Mouse (Mus musculus) midbrain, embryonic 13.5 days (tissue): ENCODE results near the gene Slc23a2. TPM values are rescaled to one million over a fixed set of nuclear protein-coding genes. Genes with fewer than 3 reads are reported as not detected.
A peak's percentile ranks its signal among the peaks of the same experiment; 100 is the strongest.

Experiments used
- ATAC-seq: fragments of 200-750 bp; cut with Nextera tagmentation; 2 replicates; pipeline ENCODE4 v1.8.0; 2017; ENCODE audit warnings: mild to moderate bottlenecking, moderate TSS enrichment, moderate library complexity
- H3K27ac ChIP-seq: fragments of 300-500 bp; sonication (generic); 2 replicates; pipeline ENCODE4 v1.5.1; 2015; ENCODE audit warnings: inconsistent platforms, mild to moderate bottlenecking, moderate library complexity
- H3K27me3 ChIP-seq: fragments of 300-500 bp; sonication (generic); 2 replicates; pipeline ENCODE4 v1.6.1; 2015; ENCODE audit warnings: mild to moderate bottlenecking, inconsistent platforms
- H3K36me3 ChIP-seq: fragments of 300-500 bp; sonication (generic); 2 replicates; pipeline ENCODE4 v1.6.1; 2015; ENCODE audit warnings: mild to moderate bottlenecking, inconsistent platforms
- H3K4me1 ChIP-seq: fragments of 300-500 bp; sonication (generic); replicated peaks from 2 replicates; pipeline ENCODE4 v1.6.1; 2015; ENCODE audit warnings: inconsistent platforms
- H3K4me2 ChIP-seq: fragments of 300-500 bp; sonication (generic); replicated peaks from 2 replicates; pipeline ENCODE4 v1.6.1; 2015; ENCODE audit warnings: moderate library complexity, mild to moderate bottlenecking, inconsistent platforms
- H3K4me3 ChIP-seq: fragments of 300-500 bp; sonication (generic); replicated peaks from 2 replicates; pipeline ENCODE4 v1.5.1; 2015; ENCODE audit warnings: mild to moderate bottlenecking, inconsistent platforms
- H3K9ac ChIP-seq: fragments of 300-500 bp; sonication (generic); replicated peaks from 2 replicates; pipeline ENCODE4 v1.6.1; 2015; ENCODE audit warnings: mild to moderate bottlenecking, inconsistent platforms
- H3K9me3 ChIP-seq: fragments of 300-500 bp; sonication (generic); 2 replicates; pipeline ENCODE4 v1.6.1; 2016; ENCODE audit warnings: mild to moderate bottlenecking, inconsistent platforms
- WGBS: fragments of 180-500 bp; shearing (Covaris S2); methylation state at CpG from one replicate; pipeline ENCODE4 v1.1.7; 2015; 5-methylcytosine and 5-hydroxymethylcytosine counted together
- polyA plus RNA-seq: library from polyadenylated mRNA; unstranded; fragments of >200 nt; fragmentation: Nextera tagmentation; extraction: Ambion mirVana; gene quantifications from 2 replicates; pipeline ENCODE4 v1.2.1, GENCODE M21; 2015

The Slc23a2 gene
- polyA plus RNA-seq, 1 experiment from 2014 or later: 19.8 TPM

DNA sequence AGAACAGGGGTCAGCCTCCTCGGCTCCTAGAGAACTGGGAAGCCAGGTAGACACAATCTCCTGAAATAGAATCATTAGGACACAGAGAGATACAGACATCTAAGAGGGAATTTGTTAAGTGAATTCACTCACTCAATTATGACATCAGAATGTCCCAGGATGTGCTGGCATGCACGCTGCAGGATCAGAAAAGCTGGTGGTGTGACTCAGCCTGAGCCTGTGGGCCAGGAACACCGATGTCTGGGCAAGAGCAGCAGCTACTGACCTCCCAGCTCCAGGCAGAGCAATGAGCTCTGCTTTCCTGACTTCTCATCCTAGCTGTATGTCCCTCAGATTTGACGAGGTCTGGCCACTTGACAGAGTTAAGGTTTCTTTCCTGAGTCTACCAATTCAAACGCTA, 7.8 kb upstream of the Slc23a2 start:
- no peak overlapping the region for H3K4me2 ChIP-seq
- no peaks in the 10 kb centered on the region for H3K4me1 ChIP-seq
- H3K9ac ChIP-seq: no peak overlapping the region
- peaks cover under 1% of the 10 kb centered on the region; the same call in 1 of the 2 replicates for H3K27me3 ChIP-seq
- 59% methylated on average over 5 of the region's 5 CpGs for WGBS
- H3K36me3 ChIP-seq: no peaks in the 10 kb centered on the region
- no peak overlapping the region for H3K4me3 ChIP-seq
- no peak overlapping the region for H3K27ac ChIP-seq
- ATAC-seq: no peak
- no peaks in the 10 kb centered on the region for H3K9me3 ChIP-seq

DNA sequence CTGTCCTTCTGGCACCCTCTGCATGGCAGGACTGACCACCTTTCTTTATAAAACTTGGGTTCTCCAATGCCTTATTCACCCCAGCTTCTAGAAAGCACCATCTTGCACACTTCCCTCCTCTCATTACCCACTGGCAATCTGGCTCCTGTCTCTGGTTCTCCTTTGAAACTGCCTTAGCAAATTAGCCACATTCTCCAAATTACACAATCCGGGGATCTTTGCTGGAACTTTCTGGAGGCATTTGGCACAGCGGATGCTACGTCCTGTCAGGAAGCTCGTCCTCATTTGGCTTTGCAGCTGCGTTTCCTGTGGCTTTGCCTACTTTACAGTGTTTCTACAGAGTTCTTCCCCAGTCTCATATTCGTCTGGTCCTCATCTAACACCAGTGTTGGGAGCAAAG, 6.7 kb upstream of the Slc23a2 start:
- H3K4me2 ChIP-seq: no peak overlapping the region
- 89% methylated on average over 6 of the region's 6 CpGs for WGBS
- H3K27ac ChIP-seq: no peak overlapping the region
- H3K9me3 ChIP-seq: no peaks in the 10 kb centered on the region
- H3K4me3 ChIP-seq: no peak overlapping the region
- no peak overlapping the region for H3K9ac ChIP-seq
- no peaks in the 10 kb centered on the region for H3K36me3 ChIP-seq
- peaks cover 9% of the 10 kb centered on the region for H3K27me3 ChIP-seq
- no peaks in the 10 kb centered on the region for H3K4me1 ChIP-seq
- ATAC-seq: no peak

DNA sequence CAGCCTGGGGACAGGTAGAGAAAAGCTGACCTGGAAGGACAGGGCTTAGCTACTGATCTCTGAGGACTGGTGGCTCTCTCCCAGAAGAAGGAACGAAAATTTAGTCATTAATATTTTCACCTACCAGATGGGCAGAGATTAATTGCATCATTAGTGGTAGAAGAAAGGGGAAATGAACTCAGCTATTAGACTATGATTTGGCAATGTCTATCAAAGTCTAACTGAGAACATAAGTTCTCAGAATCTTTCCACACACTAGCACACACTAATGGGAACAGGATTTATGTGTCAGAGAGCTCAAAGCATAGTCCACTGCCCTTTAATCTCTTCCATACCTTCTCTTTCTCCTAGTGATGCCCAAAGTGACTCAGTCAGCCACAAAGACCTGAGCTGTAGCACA, 6.0 kb upstream of the Slc23a2 start:
- no peak overlapping the region for H3K9ac ChIP-seq
- no peak overlapping the region for H3K4me2 ChIP-seq
- ATAC-seq: no peak
- peaks cover 12% of the 10 kb centered on the region for H3K27me3 ChIP-seq
- 76% methylated on average over 1 of the region's 1 CpGs for WGBS
- no peak overlapping the region for H3K4me3 ChIP-seq
- H3K4me1 ChIP-seq: 0 out of 2 replicates have a peak, but pooled peaks cover under 1% of the 10 kb centered on the region
- no peaks in the 10 kb centered on the region for H3K9me3 ChIP-seq
- H3K36me3 ChIP-seq: no peaks in the 10 kb centered on the region
- no peak overlapping the region for H3K27ac ChIP-seq

DNA sequence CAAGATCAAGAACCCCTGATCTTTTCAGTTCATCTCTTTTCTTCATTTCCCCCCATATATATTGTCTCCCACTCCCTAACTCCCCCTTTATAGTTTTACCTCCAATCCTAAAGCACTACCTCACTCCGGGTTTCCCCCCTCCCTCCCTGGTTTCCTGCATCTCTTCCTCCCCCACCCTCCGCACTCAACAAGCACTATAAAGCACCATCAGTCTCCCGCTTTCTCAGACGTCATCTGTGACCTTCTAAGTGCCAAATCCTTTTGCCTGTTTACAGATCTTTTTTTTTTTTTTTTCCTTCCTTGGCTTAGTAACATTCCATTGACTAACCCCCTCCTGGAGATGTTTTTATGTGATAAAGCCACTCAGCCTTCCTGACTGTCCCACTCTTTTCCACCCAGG, 1.6 kb upstream of the Slc23a2 start:
- no peak for ATAC-seq
- H3K9me3 ChIP-seq: no peaks in the 10 kb centered on the region
- WGBS: 38% methylated on average over 4 of the region's 4 CpGs
- 0 out of 2 replicates have a peak, but pooled peaks cover 2% of the 10 kb centered on the region for H3K36me3 ChIP-seq
- H3K4me1 ChIP-seq: peaks cover 18% of the 10 kb centered on the region
- H3K27ac ChIP-seq: no peak overlapping the region
- H3K27me3 ChIP-seq: peaks cover 12% of the 10 kb centered on the region
- no peak overlapping the region for H3K4me3 ChIP-seq
- H3K4me2 ChIP-seq: no peak overlapping the region
- no peak overlapping the region for H3K9ac ChIP-seq

DNA sequence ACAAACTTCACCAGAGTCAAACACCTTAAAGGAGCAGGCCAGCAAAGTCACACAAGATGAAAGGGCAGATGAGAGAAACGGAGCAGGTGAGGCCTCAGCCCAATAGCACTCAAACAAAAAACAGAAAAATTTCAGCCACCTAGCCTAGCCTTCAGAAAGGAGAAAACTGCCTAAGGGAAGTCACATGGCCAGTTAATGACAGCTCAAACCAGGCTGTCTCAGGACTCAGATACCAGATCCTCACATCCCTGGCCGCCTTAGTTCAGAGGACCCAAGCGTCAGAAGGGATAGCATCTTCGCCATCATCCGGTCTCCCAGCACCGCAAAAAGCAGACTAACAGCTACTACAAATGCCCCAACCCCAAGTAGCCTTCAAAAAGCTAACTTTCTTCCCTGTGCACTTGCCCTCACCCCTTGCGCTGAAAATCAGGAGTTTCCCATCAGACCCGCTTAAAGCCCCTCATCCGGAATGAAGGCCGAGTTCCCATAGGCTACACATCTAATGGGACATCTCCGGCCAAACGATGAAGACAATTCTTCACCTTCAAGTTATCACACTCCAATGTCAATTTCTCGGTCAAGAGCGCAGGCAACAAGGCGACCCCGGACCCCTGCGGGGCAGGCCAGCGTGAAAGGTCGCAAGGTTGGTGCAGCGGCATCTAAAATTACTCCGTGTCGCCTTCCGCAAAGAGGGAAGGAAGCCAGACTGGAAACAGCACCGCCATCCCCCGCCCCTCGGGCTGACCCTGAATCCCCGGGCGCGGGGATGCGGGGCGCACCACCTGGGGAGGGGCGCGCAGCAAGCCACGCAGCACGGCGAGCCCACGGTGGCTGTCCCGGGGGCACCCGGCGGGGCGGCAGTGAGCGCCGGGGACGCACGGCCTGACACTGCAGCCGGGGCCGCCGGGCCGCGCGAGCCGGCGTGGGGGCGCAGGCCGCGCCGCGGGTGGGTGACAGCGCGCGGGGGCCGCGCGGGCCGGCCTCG, 673 bp downstream of the Slc23a2 start:
- ATAC-seq: peak; percentile 69
- H3K9ac ChIP-seq: peak overlapping the region; percentile 94
- WGBS: 3% methylated on average over 66 of the region's 66 CpGs

DNA sequence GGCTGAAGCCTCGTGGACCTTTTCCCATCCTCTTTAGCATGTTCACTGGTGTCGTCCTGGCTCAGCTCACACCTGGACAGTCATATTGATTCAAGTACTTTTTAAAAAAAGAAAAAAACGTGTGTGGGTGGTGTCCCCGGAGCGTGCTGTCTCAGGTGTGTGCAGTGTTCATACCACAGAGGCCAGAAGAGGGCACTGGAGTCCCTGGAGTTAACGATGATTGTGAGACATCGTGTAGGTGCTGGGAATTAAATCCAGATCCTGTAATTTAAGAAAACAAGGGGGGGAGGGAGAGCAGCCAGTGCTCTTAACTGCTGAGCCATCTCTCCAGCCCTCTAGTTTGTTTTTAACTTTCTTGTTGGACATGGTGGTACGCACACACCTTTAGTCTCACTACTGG, 2.3 kb downstream of the Slc23a2 start:
- WGBS: 91% methylated on average over 8 of the region's 8 CpGs

More for the DNA sequence above, 673 bp downstream of the Slc23a2 start:
- no peaks in the 10 kb centered on the region for H3K9me3 ChIP-seq
- H3K4me2 ChIP-seq: peak overlapping the region; percentile 88
- H3K4me3 ChIP-seq: peak overlapping the region; percentile 82
- H3K27me3 ChIP-seq: peaks cover 12% of the 10 kb centered on the region
- peak overlapping the region; percentile 80 for H3K27ac ChIP-seq
- H3K36me3 ChIP-seq: 0 out of 2 replicates have a peak, but pooled peaks cover 2% of the 10 kb centered on the region
- peaks cover 18% of the 10 kb centered on the region for H3K4me1 ChIP-seq

DNA sequence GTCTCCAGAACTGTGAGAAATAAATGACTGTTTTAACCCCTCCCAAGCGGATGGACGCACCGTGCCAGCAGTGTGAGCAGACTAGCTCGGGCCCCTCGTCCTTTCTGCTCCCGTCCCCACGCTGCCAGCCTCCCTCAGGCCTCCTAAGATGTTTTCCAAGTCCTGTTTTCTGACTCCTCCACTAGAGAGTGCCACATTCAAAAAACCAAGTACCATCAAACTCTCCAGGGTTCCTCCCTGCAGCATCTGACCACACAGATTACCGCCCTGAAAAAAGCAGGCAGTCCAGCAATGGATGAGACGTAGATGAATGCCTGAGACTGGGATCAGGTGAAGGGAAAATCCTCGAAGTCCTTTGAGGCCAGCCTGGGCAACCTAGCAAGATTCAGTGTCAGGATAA, 4.4 kb downstream of the Slc23a2 start:
- WGBS: 81% methylated on average over 10 of the region's 10 CpGs

More for the DNA sequence above, 2.3 kb downstream of the Slc23a2 start:
- Histone ChIP-seq H3K27me3 (peaks cover 11% of the 10 kb centered on the region), H3K36me3 (0 out of 2 replicates have a peak, but pooled peaks cover 2% of the 10 kb centered on the region), H3K27ac (no peak overlapping the region), H3K4me2 (no peak overlapping the region), H3K9me3 (no peaks in the 10 kb centered on the region), H3K9ac (no peak overlapping the region), H3K4me1 (peaks cover 18% of the 10 kb centered on the region), H3K4me3 (no peak overlapping the region)
- no peak for ATAC-seq

DNA sequence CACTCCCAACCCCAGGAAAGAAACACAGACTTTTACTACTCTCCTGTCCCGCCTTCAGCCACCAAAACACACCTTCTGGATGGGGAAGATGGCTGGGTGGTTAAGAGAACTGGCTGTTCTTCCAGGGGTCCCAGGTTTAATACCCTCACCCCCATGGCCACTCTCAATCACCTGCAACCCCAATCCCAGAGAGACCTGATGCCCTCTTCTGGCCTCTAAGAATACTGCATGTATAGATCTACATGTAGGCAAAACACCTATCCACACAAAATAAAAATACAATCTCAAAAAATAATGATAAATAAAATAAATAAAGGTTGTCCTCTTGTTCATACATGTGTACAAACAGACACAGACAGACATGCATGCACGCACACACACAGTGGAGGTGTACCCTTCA, 5.8 kb downstream of the Slc23a2 start:
- WGBS: 92% methylated on average over 2 of the region's 2 CpGs
- Histone ChIP-seq H3K27me3 (no peaks in the 10 kb centered on the region), H3K4me3 (no peak overlapping the region), H3K4me1 (peaks cover 16% of the 10 kb centered on the region), H3K27ac (no peak overlapping the region), H3K9ac (no peak overlapping the region), H3K9me3 (no peaks in the 10 kb centered on the region), H3K4me2 (no peak overlapping the region), H3K36me3 (0 out of 2 replicates have a peak, but pooled peaks cover 2% of the 10 kb centered on the region)
- ATAC-seq: no peak

More for the DNA sequence above, 4.4 kb downstream of the Slc23a2 start:
- Histone ChIP-seq H3K27ac (no peak overlapping the region), H3K4me2 (no peak overlapping the region), H3K4me3 (no peak overlapping the region), H3K4me1 (peaks cover 14% of the 10 kb centered on the region), H3K27me3 (no peaks in the 10 kb centered on the region), H3K9ac (no peak overlapping the region), H3K9me3 (no peaks in the 10 kb centered on the region), H3K36me3 (0 out of 2 replicates have a peak, but pooled peaks cover 2% of the 10 kb centered on the region)
- no peak for ATAC-seq

DNA sequence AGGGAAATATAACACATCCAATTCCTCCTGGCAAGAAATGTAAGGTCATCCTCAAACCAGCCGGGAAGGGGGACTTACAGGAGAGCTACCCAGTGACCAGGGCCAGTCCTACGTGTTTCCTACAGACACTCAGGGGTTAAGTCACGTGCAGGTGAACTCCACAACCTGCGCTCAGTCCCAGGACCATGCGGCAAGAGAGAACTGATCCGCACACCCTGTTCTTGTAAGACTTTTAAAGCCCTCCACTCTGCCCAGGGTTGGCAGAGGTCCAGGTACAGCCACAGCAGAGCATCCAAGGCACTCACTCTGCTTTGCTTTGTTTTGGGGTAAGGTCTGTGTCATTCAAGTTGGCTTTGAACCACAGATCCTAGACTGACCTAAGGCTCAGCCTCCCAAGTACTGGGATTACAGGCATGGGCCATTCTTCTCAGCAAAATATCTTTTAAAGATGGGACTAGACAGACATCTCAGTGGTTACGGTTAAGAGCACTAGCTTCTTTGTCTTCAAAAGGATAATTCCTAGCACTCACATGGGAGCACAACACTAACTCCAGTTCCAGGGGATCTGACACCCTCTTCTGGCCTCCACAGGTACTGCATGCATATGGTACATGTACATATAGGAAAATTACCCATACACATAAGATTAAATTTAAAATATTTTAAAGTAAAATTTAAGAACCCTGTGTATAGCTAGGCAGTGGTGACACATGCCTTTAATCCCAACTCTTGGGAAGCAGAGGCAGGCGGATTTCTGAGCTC, 8.9 kb downstream of the Slc23a2 start:
- Histone ChIP-seq H3K27me3 (no peaks in the 10 kb centered on the region), H3K4me2 (no peak overlapping the region), H3K9ac (no peak overlapping the region), H3K27ac (no peak overlapping the region), H3K4me3 (no peak overlapping the region), H3K9me3 (no peaks in the 10 kb centered on the region), H3K4me1 (peaks cover 25% of the 10 kb centered on the region), H3K36me3 (no peaks in the 10 kb centered on the region)
- 90% methylated on average over 8 of the region's 8 CpGs for WGBS
- ATAC-seq: no peak

DNA sequence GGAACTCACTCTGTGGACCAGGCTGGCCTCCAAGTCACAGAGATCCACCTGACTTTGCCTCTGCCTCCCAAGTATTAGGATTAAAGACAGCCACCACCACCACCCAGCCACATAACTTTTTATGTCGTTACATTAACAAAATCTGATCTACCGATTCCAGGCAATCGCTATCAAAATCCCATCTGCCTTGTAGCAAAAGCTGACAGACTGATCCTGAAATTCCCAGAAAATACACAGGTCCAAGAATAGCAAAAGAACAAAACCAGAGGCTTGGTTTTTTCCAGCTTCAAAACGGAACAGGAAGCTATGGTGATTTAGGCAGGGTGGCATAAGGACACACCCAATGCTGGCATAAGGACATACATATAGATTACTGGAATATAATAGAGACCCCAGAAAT, 10.2 kb downstream of the Slc23a2 start:
- no peak overlapping the region for H3K4me3 ChIP-seq
- no peaks in the 10 kb centered on the region for H3K36me3 ChIP-seq
- no peak overlapping the region for H3K9ac ChIP-seq
- peaks cover 25% of the 10 kb centered on the region for H3K4me1 ChIP-seq
- no peaks in the 10 kb centered on the region for H3K9me3 ChIP-seq
- H3K27me3 ChIP-seq: no peaks in the 10 kb centered on the region
- no peak for ATAC-seq
- WGBS: 90% methylated on average over 4 of the region's 4 CpGs
- no peak overlapping the region for H3K4me2 ChIP-seq
- H3K27ac ChIP-seq: no peak overlapping the region

DNA sequence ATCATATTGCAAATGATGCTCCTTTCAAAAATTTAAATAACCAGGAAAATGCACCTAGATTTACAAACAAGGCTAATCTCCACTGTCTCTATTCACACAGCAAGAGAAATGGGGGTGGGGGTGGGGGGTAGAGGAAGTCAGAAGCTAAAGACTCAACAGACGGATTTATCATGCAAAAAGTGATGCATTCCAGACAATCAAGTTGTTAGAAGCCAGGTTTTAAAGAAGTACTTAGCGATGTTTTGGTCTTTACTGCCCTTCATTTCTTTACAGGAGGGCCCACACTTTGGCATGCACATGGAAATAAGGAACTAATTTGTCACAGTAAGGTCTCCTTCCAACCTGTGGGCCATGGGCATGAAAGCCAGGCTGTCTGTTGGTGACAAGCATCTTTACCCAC, 11.5 kb downstream of the Slc23a2 start:
- Histone ChIP-seq H3K9me3 (no peaks in the 10 kb centered on the region), H3K4me3 (no peak overlapping the region), H3K4me2 (no peak overlapping the region), H3K27ac (no peak overlapping the region), H3K4me1 (peaks cover 25% of the 10 kb centered on the region), H3K27me3 (no peaks in the 10 kb centered on the region), H3K9ac (no peak overlapping the region), H3K36me3 (no peaks in the 10 kb centered on the region)
- ATAC-seq: no peak
- WGBS: 33% methylated on average over 2 of the region's 2 CpGs

DNA sequence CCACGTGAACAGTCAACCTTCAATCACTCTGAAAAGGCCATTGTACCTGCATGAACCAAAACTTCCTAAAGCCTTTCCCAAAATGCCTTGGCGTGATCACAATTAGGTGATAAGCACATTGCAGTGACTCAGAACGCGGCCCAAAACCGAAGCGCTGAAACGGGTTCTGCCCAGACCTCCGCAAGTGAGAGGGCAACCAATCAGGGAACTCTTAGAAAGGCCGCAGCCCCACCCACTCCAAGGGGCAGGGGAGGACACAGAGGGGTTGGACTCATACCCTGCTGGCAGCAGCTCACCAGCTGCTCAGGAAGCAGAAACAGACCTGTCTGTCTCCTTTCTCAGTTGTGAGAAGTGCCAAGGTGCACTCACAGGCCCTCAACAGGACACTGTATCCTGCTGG, 13.6 kb downstream of the Slc23a2 start:
- H3K9me3 ChIP-seq: no peaks in the 10 kb centered on the region
- H3K9ac ChIP-seq: no peak overlapping the region
- H3K27me3 ChIP-seq: no peaks in the 10 kb centered on the region
- no peak overlapping the region for H3K4me3 ChIP-seq
- peak overlapping the region; percentile 22 for H3K4me2 ChIP-seq
- no peaks in the 10 kb centered on the region for H3K36me3 ChIP-seq
- ATAC-seq: 0 out of 2 replicates have a peak, but pooled peaks have one; percentile 27
- peaks cover 32% of the 10 kb centered on the region for H3K4me1 ChIP-seq
- H3K27ac ChIP-seq: no peak overlapping the region
- WGBS: 3% methylated on average over 9 of the region's 9 CpGs
